Mouse (Mus musculus) liver, embryonic 15.5 days (tissue): ENCODE measurements around the gene Haao. TPM values are rescaled to one million over a fixed set of nuclear protein-coding genes. Genes with fewer than 3 reads are reported as not detected.

Experiments
- ATAC-seq: fragments of 200-750 bp; cut with Nextera tagmentation; 2 replicates; pipeline ENCODE4 v1.8.0; 2017; ENCODE audit warnings: moderate number of reproducible peaks, mild to moderate bottlenecking, moderate library complexity; ENCODE audit not compliant: insufficient read depth
- H3K27ac ChIP-seq: fragments of 300-500 bp; sonication (generic); replicated peaks from 2 replicates; pipeline ENCODE4 v1.5.1; 2015; ENCODE audit warnings: mild to moderate bottlenecking, inconsistent platforms
- H3K27me3 ChIP-seq: fragments of 300-500 bp; sonication (generic); 2 replicates; pipeline ENCODE4 v1.6.1; 2015; ENCODE audit warnings: mild to moderate bottlenecking, inconsistent platforms
- H3K36me3 ChIP-seq: fragments of 300-500 bp; sonication (generic); replicated peaks from 2 replicates; pipeline ENCODE4 v1.6.1; 2015; ENCODE audit warnings: moderate library complexity, mild to moderate bottlenecking, inconsistent platforms
- H3K4me1 ChIP-seq: fragments of 300-500 bp; sonication (generic); replicated peaks from 2 replicates; pipeline ENCODE4 v1.6.1; 2015; ENCODE audit warnings: inconsistent platforms
- H3K4me2 ChIP-seq: fragments of 300-500 bp; sonication (generic); 2 replicates; pipeline ENCODE4 v1.6.1; 2015; ENCODE audit warnings: moderate library complexity, mild to moderate bottlenecking, inconsistent platforms
- H3K4me3 ChIP-seq: fragments of 300-500 bp; sonication (generic); replicated peaks from 2 replicates; pipeline ENCODE4 v1.5.1; 2015; ENCODE audit warnings: mild to moderate bottlenecking, inconsistent platforms
- H3K9ac ChIP-seq: fragments of 300-500 bp; sonication (generic); 2 replicates; pipeline ENCODE4 v1.6.1; 2015; ENCODE audit warnings: moderate library complexity, mild to moderate bottlenecking, inconsistent platforms
- H3K9me3 ChIP-seq: fragments of 300-500 bp; sonication (generic); replicated peaks from 2 replicates; pipeline ENCODE4 v1.6.1; 2016; ENCODE audit warnings: inconsistent platforms
- WGBS: fragments of 180-500 bp; shearing (Covaris S2); methylation state at CpG from one replicate; pipeline ENCODE4 v1.1.7; 2015; ENCODE audit warnings: mixed read lengths; ENCODE audit not compliant: insufficient replicate concordance; 5-methylcytosine and 5-hydroxymethylcytosine counted together
- polyA plus RNA-seq: library from polyadenylated mRNA; unstranded; fragments of >200 nt; fragmentation: Nextera tagmentation; extraction: Ambion mirVana; gene quantifications from 2 replicates; pipeline ENCODE4 v1.2.1, GENCODE M21; 2015

Gene Haao
- polyA plus RNA-seq, 1 experiment from 2014 or later = 57.4 TPM

GRCm38 (mm10) chr17:83834120-83834519, 13.6 kb downstream of the Haao start:
- no peak for ATAC-seq
- 66% methylated on average over 4 of the region's 4 CpGs for WGBS

GRCm38 (mm10) chr17:83830616-83831292, 17.0 kb downstream of the Haao start:
- Histone ChIP-seq H3K4me1 (peaks cover 32% of the 10 kb centered on the region), H3K27me3 (no peaks in the 10 kb centered on the region), H3K9ac (no peak overlapping the region), H3K4me3 (no peak overlapping the region), H3K4me2 (no peak overlapping the region), H3K9me3 (no peaks in the 10 kb centered on the region), H3K36me3 (0 out of 2 replicates have a peak, but pooled peaks cover 3% of the 10 kb centered on the region), H3K27ac (0 out of 2 replicates have a peak overlapping the region, but pooled peaks have one; percentile 9)
- WGBS = 85% methylated on average over 4 of the region's 4 CpGs
- ATAC-seq = no peak

More at GRCm38 (mm10) chr17:83834120-83834519, 13.6 kb downstream of the Haao start:
- H3K9ac ChIP-seq = no peak overlapping the region
- 0 out of 2 replicates have a peak, but pooled peaks cover 3% of the 10 kb centered on the region for H3K36me3 ChIP-seq
- no peak overlapping the region for H3K4me2 ChIP-seq
- no peaks in the 10 kb centered on the region for H3K27me3 ChIP-seq
- H3K9me3 ChIP-seq = no peaks in the 10 kb centered on the region
- H3K4me1 ChIP-seq = peaks cover 33% of the 10 kb centered on the region
- no peak overlapping the region for H3K27ac ChIP-seq
- H3K4me3 ChIP-seq = no peak overlapping the region

- H3K27ac ChIP-seq = no peak overlapping the region
- H3K4me3 ChIP-seq = no peak overlapping the region
- no peak overlapping the region for H3K4me2 ChIP-seq
- peaks cover 23% of the 10 kb centered on the region for H3K4me1 ChIP-seq
- ATAC-seq = no peak
- WGBS = 52% methylated on average over 3 of the region's 3 CpGs
- H3K36me3 ChIP-seq = 0 out of 2 replicates have a peak, but pooled peaks cover 3% of the 10 kb centered on the region
- H3K9ac ChIP-seq = no peak overlapping the region
- H3K27me3 ChIP-seq = no peaks in the 10 kb centered on the region
- no peaks in the 10 kb centered on the region for H3K9me3 ChIP-seq
Measured at GRCm38 (mm10) chr17:83829356-83829755, 18.4 kb downstream of the Haao start.

- Histone ChIP-seq H3K36me3 (no peaks in the 10 kb centered on the region), H3K27ac (no peak overlapping the region), H3K9me3 (no peaks in the 10 kb centered on the region), H3K4me1 (peaks cover 6% of the 10 kb centered on the region; the same call in 1 of the 2 replicates), H3K4me2 (no peak overlapping the region), H3K27me3 (no peaks in the 10 kb centered on the region), H3K9ac (no peak overlapping the region), H3K4me3 (no peak overlapping the region)
- ATAC-seq = no peak
- 47% methylated on average over 7 of the region's 7 CpGs for WGBS
Measured at GRCm38 (mm10) chr17:83823835-83824234, 23.9 kb downstream of the Haao start.

- Histone ChIP-seq H3K9me3 (no peaks in the 10 kb centered on the region), H3K27ac (no peak overlapping the region), H3K4me1 (peaks cover 6% of the 10 kb centered on the region; the same call in 1 of the 2 replicates), H3K4me3 (no peak overlapping the region), H3K36me3 (no peaks in the 10 kb centered on the region), H3K27me3 (no peaks in the 10 kb centered on the region), H3K4me2 (no peak overlapping the region), H3K9ac (no peak overlapping the region)
- 56% methylated on average over 3 of the region's 3 CpGs for WGBS
- no peak for ATAC-seq
Measured at GRCm38 (mm10) chr17:83821876-83822275, 25.9 kb downstream of the Haao start.

- no peak overlapping the region for H3K4me3 ChIP-seq
- no peak overlapping the region for H3K9ac ChIP-seq
- 77% methylated on average over 5 of the region's 5 CpGs for WGBS
- peaks cover 6% of the 10 kb centered on the region; the same call in 1 of the 2 replicates for H3K4me1 ChIP-seq
- H3K9me3 ChIP-seq = no peaks in the 10 kb centered on the region
- no peak overlapping the region for H3K27ac ChIP-seq
- H3K36me3 ChIP-seq = no peaks in the 10 kb centered on the region
- no peaks in the 10 kb centered on the region for H3K27me3 ChIP-seq
- ATAC-seq = no peak
- no peak overlapping the region for H3K4me2 ChIP-seq
Measured at GRCm38 (mm10) chr17:83820701-83821100, 27.1 kb downstream of the Haao start.

- peaks cover 6% of the 10 kb centered on the region; the same call in 1 of the 2 replicates for H3K4me1 ChIP-seq
- H3K4me3 ChIP-seq = no peak overlapping the region
- no peaks in the 10 kb centered on the region for H3K27me3 ChIP-seq
- no peak overlapping the region for H3K9ac ChIP-seq
- H3K4me2 ChIP-seq = no peak overlapping the region
- no peak for ATAC-seq
- H3K36me3 ChIP-seq = peaks cover 3% of the 10 kb centered on the region; the same call in 1 of the 2 replicates
- H3K9me3 ChIP-seq = no peaks in the 10 kb centered on the region
- 58% methylated on average over 8 of the region's 8 CpGs for WGBS
- H3K27ac ChIP-seq = no peak overlapping the region
Measured at GRCm38 (mm10) chr17:83819503-83819902, 28.3 kb downstream of the Haao start.

GRCm38 (mm10) chr17:83816996-83817395, 30.8 kb downstream of the Haao start:
- 46% methylated on average over 7 of the region's 7 CpGs for WGBS
- Histone ChIP-seq H3K4me2 (no peak overlapping the region), H3K9ac (no peak overlapping the region), H3K27me3 (no peaks in the 10 kb centered on the region), H3K9me3 (no peaks in the 10 kb centered on the region), H3K4me1 (peaks cover 15% of the 10 kb centered on the region), H3K27ac (no peak overlapping the region), H3K4me3 (no peak overlapping the region), H3K36me3 (peaks cover 6% of the 10 kb centered on the region)
- no peak for ATAC-seq

GRCm38 (mm10) chr17:83813050-83813449, 34.7 kb downstream of the Haao start:
- Histone ChIP-seq H3K9ac (no peak overlapping the region), H3K27ac (no peak overlapping the region), H3K4me1 (peaks cover 50% of the 10 kb centered on the region), H3K27me3 (no peaks in the 10 kb centered on the region), H3K4me2 (no peak overlapping the region), H3K9me3 (no peaks in the 10 kb centered on the region), H3K36me3 (peaks cover 30% of the 10 kb centered on the region), H3K4me3 (no peak overlapping the region)
- WGBS = 66% methylated on average over 4 of the region's 4 CpGs
- ATAC-seq = no peak

GRCm38 (mm10) chr17:83812200-83812944, 35.4 kb downstream of the Haao start:
- Histone ChIP-seq H3K36me3 (peaks cover 31% of the 10 kb centered on the region), H3K4me1 (peaks cover 57% of the 10 kb centered on the region), H3K27me3 (no peaks in the 10 kb centered on the region), H3K9ac (no peak overlapping the region), H3K9me3 (no peaks in the 10 kb centered on the region), H3K4me3 (no peak overlapping the region), H3K27ac (no peak overlapping the region), H3K4me2 (no peak overlapping the region)
- no peak for ATAC-seq
- 89% methylated on average over 17 of the region's 17 CpGs for WGBS

GRCm38 (mm10) chr17:83810285-83810684, 37.5 kb downstream of the Haao start:
- peak; percentile 65 for ATAC-seq
- peaks cover 51% of the 10 kb centered on the region for H3K36me3 ChIP-seq

More at GRCm38 (mm10) chr17:83810285-83810684, 37.5 kb downstream of the Haao start:
- H3K4me2 ChIP-seq = peak overlapping the region; percentile 61
- no peaks in the 10 kb centered on the region for H3K9me3 ChIP-seq
- WGBS = 28% methylated on average over 5 of the region's 5 CpGs
- peak overlapping the region; percentile 82 for H3K27ac ChIP-seq
- H3K4me1 ChIP-seq = peaks cover 65% of the 10 kb centered on the region
- peak overlapping the region; percentile 19; the same call in 1 of the 2 replicates for H3K9ac ChIP-seq
- no peaks in the 10 kb centered on the region for H3K27me3 ChIP-seq
- 0 out of 2 replicates have a peak overlapping the region, but pooled peaks have one; percentile 11 for H3K4me3 ChIP-seq
